Mouse (Mus musculus): ENCODE data around the gene H2-Ab1. TPM values are rescaled to one million over a fixed set of nuclear protein-coding genes. Genes with fewer than 3 reads are reported as not detected.
A peak's percentile ranks its signal among the peaks of the same experiment; 100 is the strongest.
"Not testable (repeated sequence)": the region's sequence is repeated elsewhere in the genome, so short reads cannot be mapped to it uniquely, and the experiment has no call there.

Gene H2-Ab1
- 1 to 10 TPM; 2.1 to 2.9 TPM for total RNA-seq (2021)
- long read RNA-seq, experiment 1, transcript H2-Ab1-201 (6 exons, 1,212 nt), result major isoform, 13 of 14 reads
- long read RNA-seq, experiment 1, partial matches to known transcripts, result 1 of 14 reads
- long read RNA-seq, experiment 1, other reads (novel, unspliced or antisense), result 0 of 14 reads
- long read RNA-seq, experiment 2, partial matches to known transcripts, result 0 of 4 reads
- long read RNA-seq, experiment 2, other reads (novel, unspliced or antisense), result 0 of 4 reads

DNA sequence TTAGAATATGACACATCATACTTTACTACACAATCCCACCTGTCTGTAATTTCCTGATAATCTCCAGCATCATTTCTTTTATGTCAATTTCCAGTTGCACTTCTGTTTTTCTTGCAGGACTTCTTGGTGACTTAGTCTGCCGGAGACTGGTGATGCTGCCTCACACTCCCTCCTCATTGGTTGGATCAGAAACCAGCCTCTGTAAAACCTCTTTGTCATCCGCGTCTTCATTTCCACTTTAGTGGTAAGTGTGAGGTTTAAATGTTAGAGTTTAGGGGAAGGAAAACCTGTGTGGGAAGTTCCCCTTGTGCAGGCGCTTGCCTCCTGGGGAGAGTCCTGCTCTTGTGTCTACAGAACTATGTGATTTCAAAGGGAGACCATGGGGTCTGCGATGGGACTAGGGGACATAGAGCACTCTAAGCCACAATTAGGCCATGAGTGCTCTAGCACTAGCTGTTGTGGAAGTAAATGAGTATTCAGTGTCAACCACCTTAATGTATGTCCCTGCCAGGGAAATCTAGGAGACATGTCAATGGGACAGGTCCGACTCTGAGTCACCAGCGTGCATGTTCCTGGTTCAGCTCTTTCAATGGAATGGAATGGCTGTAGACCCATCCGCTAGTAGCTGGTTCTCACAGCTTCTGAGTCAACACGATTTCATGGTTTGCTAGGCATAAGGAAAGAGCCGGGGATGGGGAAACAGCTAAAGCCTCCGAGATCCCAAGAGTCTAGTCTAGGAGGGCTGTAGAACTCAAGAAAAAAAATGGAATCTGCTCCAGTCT is at the start of gene H2-Ab1:
Gene H2-Ab1, plus strand, starts transcription at position 96 of the 782 bp plus-strand sequence.
- peak; percentile 53 to 63 for DNase-seq (ENCODE audit: low spot score in 2 of 2)

DNA sequence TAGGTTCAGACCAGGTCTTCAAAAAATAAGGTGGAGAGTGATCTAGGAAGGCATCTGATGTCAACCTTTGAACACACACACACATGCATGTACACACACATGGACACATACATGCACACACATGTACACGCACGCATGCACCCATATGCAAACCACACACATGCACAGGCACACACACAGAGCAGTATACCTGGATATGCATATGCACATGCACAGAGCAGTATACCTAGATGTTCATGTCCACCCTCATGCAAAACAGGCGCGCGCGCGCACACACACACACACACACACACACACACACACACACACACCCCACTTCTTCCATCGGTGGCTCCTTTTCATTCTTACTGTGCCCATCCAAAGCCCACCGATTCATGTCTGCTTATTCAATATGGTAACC is 49.6 kb upstream of the H2-Ab1 start:
- no peak for DNase-seq (ENCODE audit: low spot score in 2 of 2)

DNA sequence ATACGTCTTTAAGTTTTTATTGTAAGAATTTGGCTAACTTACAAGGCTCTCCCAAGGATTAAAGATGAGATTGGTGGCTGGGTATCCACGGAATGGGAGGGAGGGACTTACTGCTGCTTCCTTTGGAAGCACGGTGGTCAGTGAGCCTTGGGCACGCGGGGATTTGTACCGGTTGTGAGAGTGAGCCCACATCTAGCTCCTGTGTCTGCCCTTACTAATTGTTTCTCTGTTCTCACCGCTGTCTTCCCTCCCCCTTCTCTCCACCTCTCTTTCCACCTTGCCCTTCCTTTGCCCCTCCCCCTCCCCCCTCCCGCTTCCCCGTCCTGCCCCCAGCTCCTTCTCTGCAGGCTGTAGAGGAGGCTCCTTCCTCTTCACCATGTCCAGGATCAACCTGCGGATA is 49.1 kb upstream of the H2-Ab1 start:
- DNase-seq (ENCODE audit: low spot score in 2 of 2), result no peak

DNA sequence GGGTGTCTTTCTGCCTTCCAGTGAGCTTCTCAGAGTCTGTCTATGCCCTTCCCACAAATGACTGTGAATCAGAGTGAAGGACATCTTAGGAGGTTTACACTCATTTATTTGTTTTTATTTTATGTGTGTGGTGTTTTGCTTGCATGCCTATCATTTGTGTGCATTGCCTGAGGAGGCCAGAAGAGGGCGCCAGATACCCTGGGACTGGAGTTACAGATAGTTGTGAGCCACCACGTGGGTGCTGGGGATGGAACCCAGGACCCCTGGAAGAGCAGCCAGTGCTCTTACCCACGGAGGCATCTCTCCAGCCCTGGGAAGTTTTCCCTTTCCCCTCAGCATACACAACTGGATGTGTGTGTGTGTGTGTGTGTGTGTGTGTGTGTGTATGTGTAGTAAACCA is 47.8 kb upstream of the H2-Ab1 start:
- DNase-seq (ENCODE audit: low spot score in 2 of 2), result no peak

DNA sequence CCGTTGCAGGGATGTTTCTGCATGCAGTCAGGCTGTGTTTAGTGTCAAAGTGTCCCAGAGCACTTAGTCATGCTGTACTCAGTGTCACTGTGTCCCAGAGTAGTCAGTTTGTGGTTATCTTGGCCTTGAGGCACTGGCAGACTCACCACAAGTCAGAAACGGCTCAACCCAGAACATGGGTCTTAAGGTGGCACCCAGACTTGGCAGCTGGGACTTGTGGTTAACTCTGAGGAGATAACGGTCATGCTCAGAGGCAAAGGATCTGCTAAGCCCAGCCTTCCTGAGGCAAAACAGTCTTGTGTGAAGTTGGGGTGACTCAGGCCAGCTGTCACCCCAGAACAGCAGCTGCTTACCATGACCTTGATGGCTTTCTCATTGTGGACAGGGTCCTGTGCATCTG is 46.9 kb upstream of the H2-Ab1 start:
- DNase-seq (ENCODE audit: low spot score in 2 of 2), result no peak

DNA sequence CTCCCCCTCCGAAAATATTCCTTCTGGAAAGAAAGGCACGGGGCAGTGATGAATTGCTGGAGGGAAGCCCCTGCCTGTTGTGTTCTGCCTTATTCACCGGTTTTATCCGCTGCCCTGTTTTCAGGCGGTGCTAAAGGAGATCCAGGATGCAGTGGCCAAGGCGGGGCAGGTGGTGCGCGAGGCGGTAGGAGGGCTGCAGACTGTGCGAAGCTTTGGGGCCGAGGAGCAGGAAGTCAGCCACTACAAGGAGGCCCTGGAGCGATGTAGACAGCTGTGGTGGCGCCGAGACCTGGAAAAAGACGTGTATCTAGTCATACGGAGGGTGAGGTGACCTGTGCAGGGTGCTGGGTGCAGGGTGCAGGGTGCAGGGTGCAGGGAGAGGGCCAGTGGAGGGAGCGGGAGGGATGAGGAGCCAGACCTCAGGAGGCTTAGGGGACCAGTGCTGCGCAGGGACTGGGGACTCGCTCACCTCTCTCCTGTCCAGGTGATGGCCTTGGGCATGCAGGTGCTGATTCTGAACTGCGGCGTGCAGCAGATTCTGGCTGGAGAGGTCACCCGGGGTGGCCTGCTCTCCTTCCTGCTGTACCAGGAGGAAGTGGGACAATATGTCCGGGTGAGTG is 45.6 kb upstream of the H2-Ab1 start:
- DNase-seq (ENCODE audit: low spot score in 2 of 2), result no peak

DNA sequence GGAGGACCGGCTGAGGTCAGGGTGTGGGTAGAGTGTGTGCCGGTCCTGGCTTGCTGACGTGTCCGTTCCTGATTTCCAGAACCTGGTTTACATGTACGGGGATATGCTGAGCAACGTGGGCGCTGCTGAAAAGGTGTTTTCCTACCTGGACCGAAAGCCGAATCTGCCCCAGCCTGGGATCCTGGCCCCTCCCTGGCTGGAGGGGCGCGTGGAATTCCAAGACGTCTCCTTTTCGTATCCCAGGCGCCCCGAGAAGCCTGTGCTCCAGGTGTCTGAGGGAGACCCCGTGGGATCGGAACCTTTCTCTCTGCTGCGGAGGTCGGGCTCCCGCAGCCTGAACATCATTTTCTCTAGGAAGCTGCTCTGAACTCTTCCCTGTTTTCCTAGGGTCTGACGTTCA is 43.6 kb upstream of the H2-Ab1 start:
- no peak for DNase-seq (ENCODE audit: low spot score in 2 of 2)

DNA sequence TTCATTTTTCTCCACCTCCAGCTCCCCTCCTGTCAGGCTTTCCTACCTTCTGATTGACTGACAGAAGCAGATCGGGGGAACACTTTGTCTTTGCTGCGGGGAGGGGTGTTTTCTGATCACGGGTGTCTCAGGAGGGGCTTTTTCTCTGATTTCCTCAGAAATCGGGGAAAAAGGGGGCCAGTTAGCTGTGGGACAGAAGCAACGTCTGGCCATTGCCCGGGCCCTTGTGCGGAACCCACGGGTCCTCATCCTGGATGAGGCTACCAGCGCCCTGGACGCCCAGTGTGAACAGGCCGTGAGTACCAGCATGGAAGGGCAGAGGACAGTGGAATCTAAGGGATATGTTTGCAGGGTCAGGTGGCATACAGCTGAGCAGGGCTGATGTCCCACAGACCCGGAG is 42.3 kb upstream of the H2-Ab1 start:
- DNase-seq (ENCODE audit: low spot score in 2 of 2), result no peak

DNA sequence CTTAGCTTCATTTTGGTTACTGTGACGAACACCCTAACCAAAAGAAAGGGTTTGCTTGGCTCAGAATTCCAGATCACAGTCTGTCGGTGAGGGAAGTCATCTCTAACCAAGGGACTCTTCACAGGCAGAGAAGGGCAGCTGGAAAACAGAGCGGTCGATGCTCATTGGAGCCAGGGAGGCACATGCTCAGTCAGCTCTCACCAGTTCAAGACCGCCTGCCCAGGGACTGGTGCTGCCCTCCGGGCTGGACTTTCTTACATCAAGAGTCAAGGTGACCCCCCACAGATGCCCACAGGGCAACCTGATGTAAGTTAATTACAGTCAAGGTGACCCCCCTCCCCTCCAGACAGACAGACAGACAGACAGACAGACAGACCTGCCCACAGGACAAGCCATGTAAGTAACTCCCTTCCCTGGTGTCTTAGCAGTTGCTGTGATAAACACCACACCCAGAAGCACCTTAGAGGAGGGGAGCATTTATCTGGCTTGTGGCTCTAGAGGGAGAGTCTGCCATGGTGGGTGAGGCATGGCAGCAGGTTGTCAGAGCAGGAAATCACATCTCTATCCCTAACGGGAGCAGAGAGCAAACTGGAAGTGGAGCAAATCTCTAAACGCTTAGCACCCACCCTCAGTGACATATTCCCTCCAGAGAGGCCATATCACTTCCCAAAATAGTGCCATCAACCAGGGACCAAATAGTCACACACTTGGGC is 40.1 kb upstream of the H2-Ab1 start:
- no peak for DNase-seq (ENCODE audit: low spot score in 2 of 2)

DNA sequence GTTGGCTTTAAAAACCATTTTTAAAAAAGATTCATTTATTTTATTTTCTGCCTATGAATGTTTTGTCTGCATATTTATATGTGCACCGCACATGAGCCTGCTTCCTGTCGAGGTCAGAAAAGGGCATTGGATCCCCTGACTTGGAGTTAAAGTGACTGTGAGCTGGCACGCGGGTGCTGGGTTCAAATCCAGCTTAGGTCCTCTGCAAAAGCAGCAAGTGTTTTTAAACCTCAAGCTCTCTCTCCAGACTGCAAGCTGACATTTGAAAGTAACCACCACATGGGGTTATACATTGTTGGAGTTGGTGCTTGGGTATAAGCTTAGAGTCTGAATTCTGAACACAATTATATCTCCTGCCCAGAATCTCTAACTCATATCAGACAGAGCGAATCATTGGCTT is 39.5 kb upstream of the H2-Ab1 start:
- DNase-seq (ENCODE audit: low spot score in 2 of 2), result no peak

DNA sequence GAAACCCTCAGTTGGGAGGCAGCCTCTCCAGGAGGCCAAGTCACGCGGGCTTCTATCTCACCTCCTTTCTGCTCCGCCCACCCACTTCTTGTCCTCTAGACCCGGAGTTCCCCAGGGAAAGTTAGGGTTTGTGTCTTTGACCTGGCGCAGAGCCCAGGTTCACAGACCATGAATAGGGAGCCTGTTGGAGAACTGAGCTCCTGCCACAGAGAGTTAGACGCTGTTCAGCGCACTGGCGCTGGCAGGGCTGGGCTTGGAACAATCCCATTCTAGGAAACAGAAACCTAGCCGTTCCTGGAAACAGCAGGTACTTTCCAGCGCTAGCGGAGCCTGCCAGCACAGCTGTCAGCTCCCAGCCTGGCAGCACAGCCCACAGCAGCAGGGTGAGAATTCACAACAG is 38.8 kb upstream of the H2-Ab1 start:
- peak in 1 of 2 experiments; percentile 53 for DNase-seq (ENCODE audit: low spot score in 2 of 2)

DNA sequence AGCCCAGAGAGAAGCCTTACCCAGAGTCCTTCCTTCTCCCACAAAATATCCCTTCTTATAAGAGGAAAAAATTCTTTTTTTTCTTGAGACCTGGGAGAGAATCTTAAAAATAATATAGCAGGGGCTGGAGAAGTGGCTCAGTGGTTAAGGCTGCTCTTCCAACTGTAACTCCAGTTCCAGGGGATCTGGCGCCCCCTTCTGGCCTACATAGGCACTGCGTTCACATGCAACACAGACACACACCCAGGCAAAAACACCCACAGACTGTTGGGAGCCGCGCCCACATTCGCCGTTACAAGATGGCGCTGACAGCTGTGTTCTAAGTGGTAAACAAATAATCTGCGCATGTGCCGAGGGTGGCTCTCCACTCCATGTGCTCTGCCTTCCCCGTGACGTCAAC is 38.4 kb upstream of the H2-Ab1 start:
- DNase-seq (ENCODE audit: low spot score in 2 of 2), result peak in 1 of 2 experiments; percentile 64

DNA sequence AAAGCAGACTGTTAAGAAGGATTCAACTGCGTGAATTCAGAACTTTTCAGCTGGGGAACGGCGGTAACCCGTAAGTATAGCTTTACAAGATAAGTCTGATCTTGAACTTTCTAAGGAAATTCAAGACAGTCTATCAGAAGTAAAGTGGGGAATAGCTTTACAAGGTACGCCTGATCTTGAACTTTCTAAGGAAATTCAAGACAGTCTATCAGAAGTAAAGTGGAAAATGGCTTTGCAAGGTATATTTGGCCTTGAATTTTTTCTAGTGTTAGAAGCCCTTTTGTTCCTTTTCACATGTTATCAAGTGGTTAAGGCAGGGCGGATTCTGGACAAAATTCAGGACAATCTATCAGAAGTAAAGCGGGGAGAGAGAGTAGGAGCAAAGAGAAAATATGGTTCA is 37.7 kb upstream of the H2-Ab1 start:
- DNase-seq (ENCODE audit: low spot score in 2 of 2), result not testable (repeated sequence)

DNA sequence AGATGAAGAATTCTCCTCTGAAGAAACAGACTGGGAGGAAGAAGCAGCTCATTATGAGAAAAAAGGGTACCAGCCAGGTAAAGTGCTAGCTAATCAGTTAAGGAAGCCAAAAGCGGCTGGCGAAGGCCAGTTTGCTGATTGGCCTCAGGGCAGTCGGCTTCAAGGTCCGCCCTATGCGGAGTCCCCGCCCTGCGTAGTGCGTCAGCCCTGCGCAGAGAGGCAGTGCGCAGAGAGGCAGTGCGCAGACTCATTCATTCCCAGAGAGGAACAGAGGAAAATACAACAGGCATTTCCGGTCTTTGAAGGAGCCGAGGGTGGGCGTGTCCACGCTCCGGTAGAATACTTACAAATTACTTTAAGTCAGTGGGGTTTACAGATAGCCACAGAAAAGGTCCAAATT is 37.1 kb upstream of the H2-Ab1 start:
- DNase-seq (ENCODE audit: low spot score in 2 of 2), result not testable (repeated sequence)

DNA sequence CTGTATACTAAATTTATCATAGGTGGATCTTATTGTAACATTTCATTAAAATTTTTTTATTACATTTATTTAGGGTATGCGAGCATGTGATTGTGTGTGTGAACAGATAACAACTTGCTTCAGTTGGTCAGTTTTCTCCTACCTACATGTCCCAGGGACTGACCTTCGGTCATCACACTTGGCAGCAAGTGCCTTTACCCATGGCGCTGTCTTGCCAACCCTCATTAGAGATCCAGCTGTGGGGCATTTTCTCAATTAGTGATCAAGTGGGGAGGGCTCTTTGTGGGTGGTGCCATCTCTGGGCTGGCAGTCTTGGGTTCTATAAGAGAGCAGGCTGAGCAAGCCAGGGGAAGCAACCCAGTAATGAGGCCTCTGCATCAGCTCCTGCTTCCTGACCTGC is 32.7 kb upstream of the H2-Ab1 start:
- DNase-seq (ENCODE audit: low spot score in 2 of 2), result no peak

DNA sequence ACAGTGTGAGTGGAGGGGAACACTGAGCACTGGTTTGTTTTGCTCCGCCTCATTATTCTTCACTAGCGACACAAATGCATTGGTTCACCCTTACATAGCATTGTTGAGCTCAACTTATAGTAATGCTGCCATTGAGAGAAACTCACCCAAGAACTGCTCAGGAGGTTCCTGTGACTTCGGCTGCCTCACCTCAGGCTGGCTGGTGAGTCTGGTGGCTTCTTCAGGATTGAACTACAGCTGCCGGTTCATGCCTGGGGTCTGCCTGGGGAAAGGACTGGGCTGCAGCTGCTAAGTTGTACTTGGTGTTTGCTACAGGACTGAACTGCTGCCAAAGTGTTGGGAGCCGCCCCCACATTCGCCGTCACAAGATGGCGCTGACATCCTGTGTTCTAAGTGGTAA is 32.1 kb upstream of the H2-Ab1 start:
- DNase-seq (ENCODE audit: low spot score in 2 of 2), result no peak

DNA sequence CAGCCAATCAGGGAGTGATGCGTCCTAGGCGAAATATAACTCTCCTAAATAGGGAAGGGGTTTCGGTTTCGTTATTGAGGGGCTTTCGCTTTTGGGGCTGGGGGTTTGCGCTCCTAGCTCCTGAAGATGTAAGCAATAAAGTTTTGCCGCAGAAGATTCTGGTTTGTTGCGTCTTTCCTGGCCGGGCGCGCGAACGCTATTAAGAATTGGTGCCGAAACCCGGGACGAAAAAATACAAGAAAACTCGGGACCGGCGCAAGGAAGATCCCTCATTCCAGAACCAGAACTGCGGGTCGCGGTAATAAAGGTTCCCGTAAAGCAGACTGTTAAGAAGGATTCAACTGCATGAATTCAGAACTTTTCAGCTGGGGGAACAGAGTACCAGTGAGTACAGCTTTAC is 31.6 kb upstream of the H2-Ab1 start:
- not testable (repeated sequence) for DNase-seq (ENCODE audit: low spot score in 2 of 2)

DNA sequence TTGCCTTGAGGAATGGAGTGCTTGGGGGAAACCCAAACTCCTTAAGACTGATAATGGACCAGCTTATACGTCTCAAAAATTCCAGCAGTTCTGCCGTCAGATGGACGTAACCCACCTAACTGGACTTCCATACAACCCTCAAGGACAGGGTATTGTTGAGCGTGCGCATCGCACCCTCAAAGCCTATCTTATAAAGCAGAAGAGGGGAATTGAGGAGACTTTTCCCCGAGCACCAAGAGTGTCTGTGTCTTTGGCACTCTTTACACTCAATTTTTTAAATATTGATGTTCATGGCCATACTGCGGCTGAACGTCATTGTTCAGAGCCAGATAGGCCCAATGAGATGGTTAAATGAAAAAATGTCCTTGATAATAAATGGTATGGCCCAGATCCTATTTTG is 26.5 kb upstream of the H2-Ab1 start:
- DNase-seq (ENCODE audit: low spot score in 2 of 2), result not testable (repeated sequence)

DNA sequence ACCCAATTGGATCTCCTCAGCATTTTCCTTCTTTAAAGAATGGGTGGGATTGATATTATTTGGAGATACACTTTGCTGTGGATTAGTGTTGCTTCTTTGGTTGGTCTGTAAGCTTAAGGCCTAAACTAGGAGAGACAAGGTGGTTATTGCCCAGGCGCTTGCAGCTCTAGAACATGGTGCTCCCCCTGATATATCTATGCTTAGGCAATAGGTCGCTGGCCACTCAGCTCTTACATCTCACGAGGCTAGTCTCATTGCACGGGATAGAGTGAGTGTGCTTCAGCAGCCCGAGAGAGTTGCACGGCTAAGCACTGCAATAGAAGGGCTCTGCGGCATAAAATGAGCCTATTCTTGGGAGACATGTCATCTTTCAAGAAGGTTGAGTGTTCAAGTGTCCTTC is 25.5 kb upstream of the H2-Ab1 start:
- not testable (repeated sequence) for DNase-seq (ENCODE audit: low spot score in 2 of 2)

DNA sequence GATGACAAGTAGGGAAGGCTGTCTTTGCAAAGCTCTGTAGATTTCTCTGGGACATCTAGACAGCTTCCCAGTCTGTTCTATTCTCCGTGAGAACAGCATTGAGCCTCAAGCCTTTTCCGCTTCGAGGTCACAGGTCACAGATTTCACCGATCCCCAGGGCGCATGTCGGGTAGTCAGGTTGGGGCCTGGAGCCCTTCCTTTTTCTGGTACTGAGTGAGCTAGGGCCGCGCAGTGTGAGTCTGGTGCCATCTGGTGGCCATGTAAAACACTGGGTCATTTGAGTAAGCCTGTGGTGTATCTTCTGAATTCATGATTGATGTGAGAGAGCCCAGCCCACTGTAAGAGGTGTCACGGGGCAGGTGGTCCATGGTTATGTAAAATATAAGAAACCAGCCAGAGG is 22.6 kb upstream of the H2-Ab1 start:
- DNase-seq (ENCODE audit: low spot score in 2 of 2), result peak; percentile 34 to 67

DNA sequence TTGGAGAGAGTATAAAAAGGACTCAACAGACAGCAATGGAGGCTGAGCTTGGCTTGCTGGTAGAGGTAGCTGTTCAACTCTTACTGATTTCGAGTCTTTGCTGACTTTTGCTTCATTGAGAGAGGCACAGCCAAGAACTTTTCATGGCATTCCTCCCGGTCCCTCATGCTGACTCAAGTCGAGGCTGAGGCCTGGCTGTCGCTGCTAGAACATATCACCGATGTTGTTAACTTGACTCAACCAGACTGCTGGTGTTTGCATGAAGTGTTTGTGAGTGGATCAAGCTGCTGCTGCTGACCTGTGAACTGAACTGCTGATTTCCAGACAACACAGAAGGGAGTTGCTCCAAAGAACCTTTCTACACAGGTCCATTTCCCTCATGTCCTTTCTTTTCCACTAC is 20.8 kb upstream of the H2-Ab1 start:
- no peak for DNase-seq (ENCODE audit: low spot score in 2 of 2)

DNA sequence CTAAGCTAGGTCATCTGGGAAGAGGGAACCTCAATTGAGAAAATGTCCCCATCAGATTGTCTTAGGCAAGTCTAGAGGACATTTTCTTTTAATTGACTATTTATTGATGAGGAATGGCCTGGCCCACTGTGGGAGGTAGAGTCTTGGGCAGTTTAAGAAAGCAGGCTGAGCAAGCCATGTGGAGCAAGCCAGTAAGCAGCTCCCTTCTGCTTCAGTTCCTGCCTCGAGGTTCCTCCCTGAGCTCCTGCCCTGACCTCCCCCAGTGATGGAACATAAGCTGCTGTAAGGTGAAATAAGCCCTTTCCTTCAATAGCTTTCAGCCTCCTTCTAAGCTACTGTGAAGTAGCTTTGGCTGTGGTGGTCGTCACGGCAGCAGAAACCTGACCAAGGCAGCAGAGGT is 19.7 kb upstream of the H2-Ab1 start:
- DNase-seq (ENCODE audit: low spot score in 2 of 2), result no peak

All from gastrocnemius, postnatal 4 days (tissue).